Mouse (Mus musculus) v-Abl transformed pro-B cells (cell line): ENCODE results near the gene Neurl2.

Source experiments
- in situ Hi-C, 2 experiments: fragments of 400-800 bp; cut with MboI; formaldehyde crosslinking; loops; one replicate each; pipeline ENCODE4 v1.15.1; 2025; ENCODE audit not compliant: unreplicated experiment in 2 of 2

Gene Neurl2

DNA sequence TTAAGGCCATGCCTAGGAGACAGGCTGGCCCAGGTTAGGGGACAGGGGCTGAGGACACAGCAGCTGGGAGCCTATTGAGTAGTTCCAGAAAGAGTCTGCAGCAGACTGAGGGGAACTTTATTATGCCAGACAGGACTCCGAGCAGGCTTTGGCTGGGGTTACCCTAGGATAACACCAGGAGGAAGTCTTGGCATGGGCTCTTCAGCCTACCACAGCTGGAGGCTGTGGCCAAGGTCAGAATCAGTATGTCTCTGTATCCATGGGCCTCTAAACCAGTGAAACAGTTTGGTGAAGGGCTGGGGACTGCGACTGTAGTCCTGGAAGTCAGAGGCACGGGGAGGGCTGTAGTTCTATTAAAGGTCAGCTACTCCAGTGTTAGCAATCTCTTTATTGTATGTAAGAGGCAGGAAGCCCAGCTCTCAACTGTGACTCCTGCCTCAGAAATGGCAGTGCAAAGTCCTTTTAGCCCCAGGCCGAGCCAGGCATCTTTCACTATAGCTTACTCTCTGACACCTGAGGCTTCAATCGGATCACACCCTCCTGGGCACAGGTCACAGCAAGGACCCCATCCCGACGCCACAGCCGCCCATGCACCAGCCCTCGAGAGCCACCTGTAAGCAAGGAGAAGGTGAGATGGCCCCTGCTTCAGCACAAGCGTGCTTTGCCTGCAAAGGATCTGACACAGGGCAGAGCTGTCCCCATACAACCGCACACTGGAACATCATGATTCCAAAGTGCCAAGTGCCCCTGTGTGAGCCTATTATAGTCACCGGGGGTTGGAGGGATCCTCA, 40.7 kb downstream of the Neurl2 start:
- in situ Hi-C loops = loop anchor here (5.0 to 25.0 kb wide), 4 partner anchors 118 to 495 kb away; partner anchors contain the start of genes Eppin (in 1 of the 2), Slc35c2 (in 1 of the 2) and Wfdc11 (in 1 of the 2)

DNA sequence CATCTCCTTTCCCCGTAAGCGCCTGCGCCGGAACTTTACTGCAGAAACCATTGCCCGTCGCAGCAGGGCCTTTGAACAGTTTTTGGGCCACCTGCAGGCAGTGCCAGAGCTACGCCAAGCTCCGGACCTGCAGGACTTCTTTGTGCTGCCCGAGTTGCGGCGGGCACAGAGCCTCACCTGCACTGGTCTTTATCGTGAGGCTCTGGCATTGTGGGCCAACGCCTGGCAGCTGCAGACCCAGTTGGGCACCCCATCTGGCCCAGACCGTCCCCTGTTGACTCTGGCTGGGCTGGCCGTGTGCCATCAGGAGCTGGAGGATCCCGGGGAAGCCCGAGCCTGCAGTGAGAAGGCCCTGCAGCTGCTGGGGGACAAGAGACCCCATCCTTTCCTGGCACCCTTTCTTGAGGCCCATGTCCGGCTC, 41.4 kb downstream of the Neurl2 start:
- in situ Hi-C loops = loop anchor here (5.0 to 25.0 kb wide), 4 partner anchors 117 to 495 kb away; partner anchors contain the start of genes Eppin (in 1 of the 2), Slc35c2 (in 1 of the 2) and Wfdc11 (in 1 of the 2)

DNA sequence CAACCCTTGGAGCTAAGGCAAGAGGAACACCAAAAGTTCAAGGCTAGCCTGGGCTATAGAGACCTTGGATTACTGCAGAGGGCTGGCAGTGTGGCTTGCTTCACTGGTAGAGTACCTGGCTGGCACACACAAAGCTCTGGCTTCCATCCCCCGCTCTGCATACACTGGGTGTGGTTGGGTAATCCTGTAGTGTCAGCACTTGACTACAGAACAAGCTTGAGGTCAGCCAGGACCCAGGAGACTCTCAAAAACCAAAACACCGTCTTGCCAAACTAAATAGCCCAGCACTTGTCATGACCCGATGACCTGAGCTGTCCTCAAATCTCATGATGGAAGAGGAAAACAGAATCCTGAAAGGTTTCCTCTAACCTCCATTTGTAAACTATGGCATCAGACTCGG, 42.8 kb downstream of the Neurl2 start:
- in situ Hi-C loops = loop anchor here (5.0 to 25.0 kb wide), 4 partner anchors 116 to 497 kb away; partner anchors contain the start of genes Eppin (in 1 of the 2), Slc35c2 (in 1 of the 2) and Wfdc11 (in 1 of the 2)

DNA sequence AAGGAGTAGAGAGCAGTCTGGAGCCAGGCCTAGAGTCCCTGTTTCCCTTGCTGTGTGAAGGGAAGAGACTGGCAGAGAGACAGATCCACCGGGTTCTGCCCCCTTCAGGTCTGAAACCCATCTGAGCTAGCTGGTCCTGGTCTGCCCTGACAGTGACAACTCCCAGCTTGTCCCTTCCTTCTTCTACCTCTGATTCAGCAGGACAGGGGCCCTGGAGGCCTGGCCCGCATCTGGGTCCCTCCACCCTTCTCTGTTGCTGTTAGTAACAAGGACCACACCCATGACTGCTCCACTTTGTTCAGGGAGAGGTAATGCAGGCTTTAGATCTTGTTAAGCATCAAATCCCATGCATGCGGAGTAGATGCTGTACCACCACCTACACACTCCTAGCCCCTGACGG, 44.8 kb downstream of the Neurl2 start:
- in situ Hi-C loops = loop anchor here in 1 of 2 experiments (25.0 kb wide), 1 partner anchor 499 kb away; the partner anchor contains the start of gene Slc35c2

DNA sequence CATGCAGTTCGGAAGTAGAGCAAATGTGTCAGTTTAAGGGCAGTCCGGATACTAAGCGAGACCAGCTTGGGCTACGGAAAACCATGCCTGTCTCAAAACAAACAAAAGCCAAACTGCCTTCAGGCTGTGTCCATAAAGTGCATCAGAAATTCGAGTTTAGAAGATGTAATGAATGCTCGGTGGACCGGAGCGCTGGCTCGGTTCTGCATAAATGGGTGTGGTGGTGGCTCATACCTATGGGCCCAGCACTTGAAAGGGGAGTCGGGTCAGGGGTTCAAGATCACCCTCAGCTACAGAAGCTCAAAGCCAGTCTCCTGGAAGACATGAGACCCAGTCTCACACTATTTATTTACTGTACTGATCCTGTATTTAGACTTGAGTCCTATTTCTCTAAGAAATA, 45.5 kb downstream of the Neurl2 start:
- in situ Hi-C loops = loop anchor here in 1 of 2 experiments (25.0 kb wide), 1 partner anchor 500 kb away; the partner anchor contains the start of gene Slc35c2

DNA sequence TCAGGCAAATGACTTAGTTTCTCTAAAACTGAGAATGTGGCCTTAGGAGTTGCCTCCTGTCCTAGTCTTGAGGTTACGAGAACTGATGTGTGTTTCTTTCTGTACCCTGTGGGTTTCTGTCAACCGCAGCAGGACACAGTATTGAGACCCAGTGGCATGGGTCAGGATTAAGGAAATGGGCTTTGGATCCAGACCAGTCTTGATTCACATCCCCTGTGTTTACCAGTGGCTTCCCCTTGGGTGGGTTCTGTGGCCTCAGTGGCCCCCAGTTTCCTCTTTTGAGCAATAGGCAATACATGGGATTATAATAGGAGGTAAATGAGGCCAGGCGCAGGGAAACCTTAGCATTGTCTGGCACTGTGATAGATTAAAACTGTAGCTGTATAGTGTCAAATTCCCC, 46.2 kb downstream of the Neurl2 start:
- in situ Hi-C loops = loop anchor here in 1 of 2 experiments (25.0 kb wide), 1 partner anchor 500 kb away; the partner anchor contains the start of gene Slc35c2

DNA sequence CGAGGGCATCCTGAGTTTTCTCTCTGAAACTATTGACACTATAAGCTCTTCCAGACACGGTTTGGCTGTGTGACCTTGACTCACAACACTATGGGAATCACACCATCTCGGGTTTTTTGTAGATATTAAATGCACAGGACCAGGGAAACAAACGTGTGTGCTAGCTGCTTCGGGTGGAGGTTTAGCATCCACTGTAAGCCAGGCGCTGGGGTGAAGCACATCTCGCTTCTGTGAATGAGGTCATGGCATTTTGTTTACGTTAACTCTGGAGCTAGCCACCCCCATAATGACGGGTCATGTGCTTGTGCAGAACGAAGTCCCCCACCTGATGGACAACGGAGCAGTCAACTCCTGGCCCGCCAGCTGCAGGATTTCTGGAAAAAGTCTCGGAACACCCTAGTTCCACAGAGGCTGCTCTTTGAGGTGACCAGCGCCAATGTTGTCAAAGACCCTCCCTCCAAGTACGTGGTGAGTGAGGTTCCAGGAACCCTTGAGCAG, 46.8 kb downstream of the Neurl2 start:
- in situ Hi-C loops = loop anchor here in 1 of 2 experiments (25.0 kb wide), 1 partner anchor 501 kb away; the partner anchor contains the start of gene Slc35c2

DNA sequence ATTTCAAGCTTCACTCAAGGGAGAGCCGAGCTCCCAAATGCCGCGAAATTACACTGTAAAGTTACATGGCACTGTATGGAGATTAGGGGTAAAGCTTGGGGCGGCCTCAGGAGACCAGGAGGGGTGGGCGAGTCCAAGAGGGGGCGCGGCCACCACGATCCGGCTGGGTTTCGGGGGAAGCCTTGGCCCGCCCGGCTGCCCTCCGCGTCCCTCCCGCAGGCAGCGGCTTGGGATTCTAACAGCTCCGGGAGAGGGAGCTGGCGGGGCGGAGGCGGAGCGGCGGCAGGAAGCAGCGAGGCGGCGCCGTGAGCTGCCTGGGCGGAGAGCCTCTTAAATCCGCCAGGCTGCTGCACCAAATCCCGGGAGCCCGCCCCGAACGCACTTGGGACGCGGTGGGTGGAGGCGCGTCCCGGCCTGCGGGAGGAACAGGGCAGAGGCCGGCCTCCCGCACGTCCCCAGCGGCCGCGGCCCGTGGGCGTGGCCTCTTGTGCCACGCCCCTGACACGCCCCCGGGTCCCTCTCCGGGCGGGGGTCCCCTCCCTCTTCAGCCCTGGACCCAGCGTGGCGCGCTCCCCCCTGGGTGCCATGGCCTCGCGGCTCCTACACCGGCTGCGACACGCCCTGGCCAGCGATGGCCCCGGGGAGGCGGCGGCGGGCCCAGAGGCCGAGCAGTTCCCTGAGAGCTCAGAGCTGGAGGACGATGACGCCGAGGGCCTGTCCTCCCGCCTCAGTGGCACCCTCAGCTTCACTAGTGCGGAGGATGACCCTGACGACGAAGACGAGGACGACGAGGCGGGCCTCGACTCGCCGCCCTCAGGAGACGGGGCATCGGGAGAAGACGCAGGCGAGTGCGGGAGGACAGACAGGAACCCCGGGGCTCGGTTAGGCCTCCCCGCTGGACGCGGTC, 47.5 kb downstream of the Neurl2 start, which contains the start of gene Snx21:
Gene Snx21, plus strand, starts transcription at position 343 of the 907 bp plus-strand sequence.
- in situ Hi-C loops = loop anchor here in 1 of 2 experiments (25.0 kb wide), 1 partner anchor 502 kb away; the partner anchor contains the start of gene Slc35c2

DNA sequence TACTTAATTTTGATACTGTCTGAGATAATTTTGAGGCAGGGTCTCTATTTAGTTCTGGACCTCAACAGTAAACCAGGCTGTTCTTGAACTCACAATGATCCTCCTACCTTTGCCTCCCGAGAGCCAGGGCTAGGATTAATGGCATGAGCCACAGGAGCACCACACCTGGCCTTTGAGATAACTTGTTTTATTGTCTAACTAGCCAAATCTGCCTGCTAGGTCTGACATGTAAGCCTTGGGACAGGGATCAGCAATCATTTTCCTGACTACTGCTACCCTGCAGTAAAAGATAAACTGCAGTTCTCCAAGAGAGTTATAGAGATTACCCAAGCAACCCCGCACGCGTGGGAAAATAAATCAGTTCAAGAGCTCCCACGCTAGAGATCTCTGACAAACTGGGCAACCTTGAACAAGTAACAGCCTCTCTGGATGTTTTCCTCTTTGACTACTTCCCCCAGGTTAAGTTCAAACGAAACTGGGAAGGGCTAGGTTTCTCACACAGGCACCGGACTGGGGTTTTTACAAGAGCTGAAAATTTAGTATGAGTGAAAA, 48.3 kb downstream of the Neurl2 start:
- in situ Hi-C loops = loop anchor here in 1 of 2 experiments (25.0 kb wide), 1 partner anchor 502 kb away; the partner anchor contains the start of gene Slc35c2

DNA sequence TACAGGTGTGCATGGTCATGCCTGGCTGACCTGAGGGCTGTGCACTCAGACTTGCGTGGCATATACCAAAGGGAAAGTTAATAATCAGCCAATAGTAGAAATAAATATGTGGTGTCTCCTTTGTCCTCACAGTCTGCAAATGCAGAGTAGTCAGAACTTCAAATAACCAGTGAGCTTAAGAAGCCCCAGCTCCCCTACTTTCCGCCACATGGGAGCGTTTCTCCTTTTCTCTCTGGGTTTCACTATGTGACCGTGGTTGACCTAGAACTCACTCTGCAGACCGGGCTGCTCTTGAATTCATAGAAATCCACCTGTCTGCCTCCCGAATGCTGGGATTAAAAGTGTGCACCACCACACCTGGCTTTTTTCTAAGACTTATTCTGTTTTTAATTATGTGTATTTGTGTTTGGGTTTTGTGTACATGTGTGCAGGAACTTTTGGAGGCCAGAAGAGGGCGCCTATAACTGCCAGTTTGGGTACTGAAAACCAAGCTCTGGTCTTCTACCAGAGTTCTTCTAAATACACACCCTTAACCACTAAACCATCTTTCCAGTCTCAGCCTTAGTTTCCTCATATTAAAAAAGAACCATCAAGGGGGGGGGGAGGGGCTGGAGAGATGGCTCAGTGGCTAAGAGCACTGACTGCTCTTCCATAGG, 49.2 kb downstream of the Neurl2 start:
- in situ Hi-C loops = loop anchor here in 1 of 2 experiments (25.0 kb wide), 1 partner anchor 503 kb away; the partner anchor contains the start of gene Slc35c2

DNA sequence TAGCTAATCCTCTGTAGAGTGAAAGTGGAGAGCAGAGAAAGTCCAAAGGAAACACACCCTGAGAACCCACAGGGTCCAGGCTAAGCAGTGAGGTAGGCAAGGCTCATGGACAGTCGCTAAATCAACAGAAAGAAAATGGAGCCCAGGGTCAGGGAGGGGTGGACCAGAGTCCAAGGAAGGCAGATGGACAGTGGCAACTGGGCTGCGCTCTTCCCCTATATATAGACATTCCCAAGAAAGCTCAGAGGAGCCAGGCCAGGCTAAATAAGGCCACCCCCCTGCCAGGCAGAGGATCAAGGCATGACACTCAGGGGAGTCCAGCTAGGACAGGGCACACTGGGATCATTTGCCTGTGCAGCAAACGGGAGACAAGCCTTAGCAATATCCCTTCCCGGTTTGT, 51.4 kb downstream of the Neurl2 start:
- in situ Hi-C loops = loop anchor here in 1 of 2 experiments (25.0 kb wide), 1 partner anchor 505 kb away; the partner anchor contains the start of gene Slc35c2
